In genomic region chr9:71092038-71092437, GRCm38 (mm10) we compare ENCODE assay signal across 8 mouse cellular contexts.
DNase-seq lines count a peak whose midpoint lies in the region; ATAC-seq and TF ChIP-seq lines count a peak whose summit lies in the region.

No protein-coding gene starts in this region.

- H3K9me3 ChIP-seq in hindbrain, postnatal 0 days (ENCODE audit: low read length): no peaks in the 10 kb centered on the region

- H3K4me2 ChIP-seq in hindbrain, postnatal 0 days (ENCODE audit: low read depth, low read length): no peak overlapping the region

- ATAC-seq in hindbrain, postnatal 0 days: peak; percentile 49; the same call in 1 of the 2 replicates

- H3K36me3 ChIP-seq in hindbrain, postnatal 0 days (ENCODE audit: insufficient read depth, low read length): no peaks in the 10 kb centered on the region

- 66% methylated on average over 5 of the region's 5 CpGs for WGBS in hindbrain, postnatal 0 days

- H3K27ac ChIP-seq in hindbrain, postnatal 0 days: no peak overlapping the region

- TF ChIP-seq CTCF in hindbrain, postnatal 0 days (IDR thresholded peaks at IDR 0.05; ENCODE audit: low read depth): peak; percentile 84

- DNase-seq in gastrocnemius, adult 18-20 months (ENCODE audit: low spot score): peak; percentile 29
- no peak for DNase-seq in gastrocnemius, postnatal 25 days
- peak; percentile 57 to 72 for DNase-seq in right cerebral cortex, adult 2 months (ENCODE audit: low spot score in 2 of 2)
- DNase-seq in right cerebral cortex, adult 18-20 months: no peak
- peak; percentile 64 to 69 for DNase-seq in cerebellum, adult 18-20 months
- DNase-seq in hindbrain, postnatal 0 days (ENCODE audit: low spot score): peak; percentile 87
- DNase-seq in lung, postnatal 36 days: peak; percentile 58
- peak; percentile 56 for DNase-seq in thymus, postnatal 14 days

- H3K4me3 ChIP-seq in hindbrain, postnatal 0 days (ENCODE audit: low read length): no peak overlapping the region

- no peaks in the 10 kb centered on the region for H3K27me3 ChIP-seq in hindbrain, postnatal 0 days (ENCODE audit: insufficient read depth, low read length)

- no peaks in the 10 kb centered on the region for H3K4me1 ChIP-seq in hindbrain, postnatal 0 days (ENCODE audit: insufficient read depth, low read length)

- no peak overlapping the region for H3K9ac ChIP-seq in hindbrain, postnatal 0 days (replicated peaks; ENCODE audit: low read length)

Comparison
In these comparisons a context has a peak if more than half of its experiments do, and no peak if none do; other contexts are left out.
1. DNase-seq: peak in gastrocnemius, adult 18-20 months (single experiment), right cerebral cortex, adult 2 months (2 of 2), cerebellum, adult 18-20 months (2 of 2), hindbrain, postnatal 0 days (single experiment), lung, postnatal 36 days (single experiment) and thymus, postnatal 14 days (single experiment); none in gastrocnemius, postnatal 25 days (single experiment) and right cerebral cortex, adult 18-20 months (single experiment).